Mouse (Mus musculus) bone marrow, adult 2 months (tissue): ENCODE results near the gene Rbpjl.

Source experiments
- CTCF ChIP-seq: fragments of 200-500 bp; IDR thresholded peaks from 2 replicates; pipeline ENCODE4 v1.5.1; 2011; ENCODE audit warnings: low read length, control low read depth; ENCODE audit not compliant: control insufficient read depth, insufficient read depth
- POLR2A ChIP-seq: fragments of 200-500 bp; IDR thresholded peaks from 2 replicates; pipeline ENCODE4 v1.6.1; 2011; ENCODE audit warnings: low read depth, mild to moderate bottlenecking, control low read depth, low read length, borderline replicate concordance; ENCODE audit not compliant: control insufficient read depth

DNA sequence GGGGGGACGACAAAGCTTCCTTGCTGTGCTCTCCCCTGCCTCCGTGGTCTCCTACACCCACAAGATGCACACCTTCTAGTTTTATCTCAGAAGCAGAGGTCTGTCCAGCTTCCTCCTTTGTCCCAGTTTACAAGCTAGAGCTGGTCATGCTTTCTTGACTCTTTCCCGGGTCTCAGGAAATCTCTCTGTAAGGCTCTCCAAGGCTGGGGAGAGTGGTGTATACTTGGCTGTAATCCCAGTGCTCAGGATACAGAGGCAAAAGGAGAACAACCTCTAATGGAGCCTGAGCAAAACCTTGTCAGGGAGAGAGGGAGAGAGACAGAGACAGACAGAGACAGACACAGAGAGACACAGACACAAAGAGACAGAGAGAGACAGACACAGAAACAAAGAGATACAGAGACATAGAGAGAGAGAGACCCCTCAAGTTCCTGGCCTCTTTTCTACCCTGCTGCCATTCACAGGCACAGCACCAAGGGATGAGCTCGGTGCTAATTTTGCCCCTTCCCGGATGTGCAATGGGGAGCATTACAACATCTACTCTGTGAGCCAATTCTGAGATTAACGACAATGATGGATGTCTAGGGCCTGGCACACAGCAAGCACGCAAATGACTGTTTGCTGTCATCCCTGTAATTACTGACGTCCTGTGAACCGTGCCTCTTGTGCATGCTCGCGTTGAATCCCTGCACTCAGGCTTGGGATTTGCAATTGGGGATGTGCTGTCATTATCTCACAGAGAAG lies 19.1 kb upstream of the Rbpjl start:
- TF ChIP-seq POLR2A (no peak), CTCF (no peak)
